Mouse (Mus musculus): ENCODE results near the gene Gm16434. TPM values are rescaled to one million over a fixed set of nuclear protein-coding genes. Genes with fewer than 3 reads are reported as not detected.

Gm16434 gene
- not detected for polyA plus RNA-seq (2017; shearing (Covaris generic))

GRCm38 (mm10) chr14:7194440-7194839, at the start of gene Gm16434:
Gm16434 (minus strand) TSS chr14:7194540.

GRCm38 (mm10) chr14:7174483-7174971, 19.8 kb downstream of the Gm16434 start, which contains the start of gene Gm3512:
Gm3512 (minus strand) TSS chr14:7174533.

Other genes with a start within 250 kb of the Gm16434 start
- not detected for gene Gm6356, start 220.7 kb downstream of the Gm16434 start, polyA plus RNA-seq (2017; shearing (Covaris generic))
- gene Gm10406, start 167.1 kb downstream of the Gm16434 start, polyA plus RNA-seq (2017; shearing (Covaris generic)): not detected
- gene Gm3685, start 149.6 kb downstream of the Gm16434 start, polyA plus RNA-seq (2017; shearing (Covaris generic)): not detected
- not detected for gene Gm3696, start 93.9 kb downstream of the Gm16434 start, polyA plus RNA-seq (2017; shearing (Covaris generic))
- gene Gm6676, start 69.1 kb downstream of the Gm16434 start, polyA plus RNA-seq (2017; shearing (Covaris generic)): not detected
- 0.21 TPM for gene Gm3512, start 20.0 kb downstream of the Gm16434 start, polyA plus RNA-seq (2017; shearing (Covaris generic))
- not detected for gene Gm3727, start 70.2 kb upstream of the Gm16434 start, polyA plus RNA-seq (2017; shearing (Covaris generic))
- gene Gm3739, start 120.5 kb upstream of the Gm16434 start, polyA plus RNA-seq (2017; shearing (Covaris generic)): 0.21 TPM
- not detected for gene Gm5797, start 137.9 kb upstream of the Gm16434 start, polyA plus RNA-seq (2017; shearing (Covaris generic))
- not detected for gene Gm8374, start 170.6 kb upstream of the Gm16434 start, polyA plus RNA-seq (2017; shearing (Covaris generic))